Comparison of ENCODE assay signal across 9 mouse cellular contexts in the genomic region with DNA sequence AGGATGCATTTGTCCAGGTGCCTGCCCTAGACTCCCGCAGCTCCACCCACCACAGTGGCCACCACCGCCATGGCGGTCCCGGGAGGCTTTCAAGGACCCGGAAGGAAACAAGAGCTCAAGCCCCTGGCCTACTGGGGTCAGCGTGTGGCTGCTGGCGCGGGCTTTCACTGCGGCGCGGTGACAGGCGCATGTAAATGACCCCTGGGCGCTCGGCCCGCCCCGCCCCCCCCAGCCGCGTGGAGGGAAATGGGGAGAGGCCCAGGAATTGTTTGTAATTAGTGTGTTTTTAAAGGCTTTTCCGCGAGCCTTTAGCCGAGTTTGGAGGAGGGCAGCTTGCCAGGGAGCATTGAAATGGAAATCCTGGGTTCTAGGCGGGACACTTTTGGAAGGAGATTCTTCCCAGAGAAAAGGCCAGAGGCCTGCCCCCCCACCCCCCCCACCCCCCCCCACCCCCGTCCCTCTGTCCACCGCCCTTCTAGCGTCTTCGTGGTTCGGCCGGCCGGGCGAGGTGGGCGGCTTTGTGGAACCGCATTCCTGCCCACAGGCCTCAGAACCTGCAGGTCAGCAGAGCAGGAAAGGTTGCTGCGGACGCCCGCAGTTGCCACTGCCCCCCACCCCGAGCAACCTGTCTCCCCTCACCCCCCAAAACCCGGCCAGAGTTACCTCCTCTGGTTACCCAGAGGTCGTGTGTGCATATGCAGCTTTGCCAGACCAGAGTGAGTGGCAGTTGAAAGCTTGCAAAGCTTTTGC. TPM values are rescaled to one million over a fixed set of nuclear protein-coding genes. Genes with fewer than 3 reads are reported as not detected.
DNase-seq lines count a peak whose midpoint lies in the region; ATAC-seq and TF ChIP-seq lines count a peak whose summit lies in the region.
"Had no signal": no experiment of that assay in that cellular context is flagged by ENCODE, and none has a peak within 500 bp of the region (broad histone marks: within the 10 kb centered on the region; RNA-seq: fewer than 3 reads in every experiment).

No protein-coding gene starts in this region.

- peak overlapping the region; percentile 74 for H3K27ac ChIP-seq in intestine, embryonic 16.5 days (ENCODE audit: low read length)
- H3K27ac ChIP-seq in midbrain, embryonic 10.5 days (replicated peaks): peak overlapping the region; percentile 79
- no peak overlapping the region for H3K27ac ChIP-seq in cerebellum, adult 2 months (ENCODE audit: insufficient read depth, low read length)
- H3K27ac ChIP-seq: liver, embryonic 14.5 days had no signal

- DNase-seq in heart, adult 11 months: peak; percentile 89
- no peak for DNase-seq in heart, adult 8-10 months (ENCODE audit: low spot score)
- peak; percentile 50 for DNase-seq in embryo, embryonic 9.5 days (ENCODE audit: extremely low spot score)
- DNase-seq in midbrain, embryonic 10.5 days (ENCODE audit: low spot score): peak; percentile 55
- no peak for DNase-seq in cerebellum, adult 2 months
- DNase-seq in layer of hippocampus, postnatal 14 days (ENCODE audit: low spot score in 2 of 2): no peak
- DNase-seq in gastrocnemius, adult 18-20 months (ENCODE audit: low spot score): no peak

- H3K27me3 ChIP-seq in intestine, embryonic 16.5 days (replicated peaks; ENCODE audit: control insufficient read depth, insufficient read depth, low read length): peaks cover 17% of the 10 kb centered on the region
- H3K27me3 ChIP-seq in midbrain, embryonic 10.5 days (ENCODE audit: low read depth, poor library complexity, severe bottlenecking): peaks cover 100% of the 10 kb centered on the region
- no peaks in the 10 kb centered on the region for H3K27me3 ChIP-seq in cerebellum, adult 2 months (ENCODE audit: control insufficient read depth, insufficient read depth, low read length)

- 22% methylated on average over 32 of the region's 38 CpGs for WGBS in intestine, embryonic 16.5 days
- 22% methylated on average over 33 of the region's 38 CpGs for WGBS in midbrain, embryonic 10.5 days
- 28% methylated on average over 38 of the region's 38 CpGs for WGBS in cerebellum, adult 2 months

- TF ChIP-seq CTCF in cerebellum, adult 2 months (IDR thresholded peaks at IDR 0.05; ENCODE audit: borderline replicate concordance, insufficient read depth, low read depth, low read length): no peak

- no peaks in the 10 kb centered on the region for H3K4me1 ChIP-seq in intestine, embryonic 16.5 days (ENCODE audit: control insufficient read depth, insufficient read depth, low read length)
- H3K4me1 ChIP-seq in midbrain, embryonic 10.5 days: peaks cover 24% of the 10 kb centered on the region
- no peaks in the 10 kb centered on the region for H3K4me1 ChIP-seq in cerebellum, adult 2 months (ENCODE audit: control insufficient read depth, insufficient read depth, low read length)

- H3K4me2 ChIP-seq in intestine, embryonic 16.5 days (ENCODE audit: low read depth, low read length): peak overlapping the region; percentile 43

- peak overlapping the region; percentile 48 for H3K9ac ChIP-seq in intestine, embryonic 16.5 days (ENCODE audit: low read depth, low read length)
- H3K9ac ChIP-seq: liver, embryonic 14.5 days had no signal

- no peaks in the 10 kb centered on the region for H3K9me3 ChIP-seq in intestine, embryonic 16.5 days (ENCODE audit: control insufficient read depth, low read length)
- H3K9me3 ChIP-seq in midbrain, embryonic 10.5 days (replicated peaks): no peaks in the 10 kb centered on the region

- H3K4me3 ChIP-seq in intestine, embryonic 16.5 days (ENCODE audit: low read length): peak overlapping the region; percentile 1; the same call in 1 of the 2 replicates
- H3K4me3 ChIP-seq in midbrain, embryonic 10.5 days: peak overlapping the region; percentile 3; the same call in 1 of the 2 replicates
- no peak overlapping the region for H3K4me3 ChIP-seq in cerebellum, adult 2 months (replicated peaks; ENCODE audit: insufficient read depth, low read depth, low read length)

- no peak for TF ChIP-seq POLR2A in cerebellum, adult 2 months (IDR thresholded peaks at IDR 0.05; ENCODE audit: borderline replicate concordance, insufficient read depth, low read length)

- peak; percentile 65 for ATAC-seq in intestine, embryonic 16.5 days

- H3K36me3 ChIP-seq in intestine, embryonic 16.5 days (ENCODE audit: control insufficient read depth, insufficient read depth, low read length): no peaks in the 10 kb centered on the region
- H3K36me3 ChIP-seq in midbrain, embryonic 10.5 days: no peaks in the 10 kb centered on the region

RNA-seq across cellular contexts. Expression of gene Pja1, which starts 28.1 kb away (rescaled TPM):
- 10 to 100 TPM; 19.3 to 22.7 (median 20.8) TPM for total RNA-seq in heart, adult 8-10 months (2022)
- 146 and 162 TPM in 2 replicates for polyA plus RNA-seq in intestine, embryonic 16.5 days (2015; fragmentation: Nextera tagmentation; extraction: Ambion mirVana)
- polyA plus RNA-seq in midbrain, embryonic 10.5 days (2016; fragmentation: Nextera tagmentation; extraction: Ambion mirVana): 210 and 212 TPM in 2 replicates
- 223 and 227 TPM in 2 replicates for polyA plus RNA-seq in cerebellum, adult 2 months (2012; rRNA removed)
- 100 to 1,000 TPM; 186 to 188 TPM for total RNA-seq in layer of hippocampus, postnatal 14 days (2021)
- 10 to 100 TPM; 14.0 to 14.1 TPM for total RNA-seq in gastrocnemius, adult 18-20 months (2021)

Comparison
In these comparisons a context has a peak if more than half of its experiments do, and no peak if none do; other contexts are left out.
1. DNase-seq: peak in heart, adult 11 months (single experiment), embryo, embryonic 9.5 days (single experiment) and midbrain, embryonic 10.5 days (single experiment); none in heart, adult 8-10 months (single experiment), cerebellum, adult 2 months (0 of 2), layer of hippocampus, postnatal 14 days (0 of 2) and gastrocnemius, adult 18-20 months (single experiment).
2. RNA of gene Pja1, which starts 28.1 kb away (total RNA-seq): 186 to 188 TPM in layer of hippocampus, postnatal 14 days; 19.3 to 22.7 TPM in heart, adult 8-10 months and 14.0 to 14.1 TPM in gastrocnemius, adult 18-20 months; every median in the first group is over 4 times any median in the second.